Mouse (Mus musculus) G1E-ER4 (cell line): ENCODE results near the gene Usp21. TPM values are rescaled to one million over a fixed set of nuclear protein-coding genes. Genes with fewer than 3 reads are reported as not detected.

Experiments used
- GATA1 ChIP-seq: IDR thresholded peaks from one replicate; pipeline ENCODE4 v1.8.0; 2012; ENCODE audit warnings: low read length, inconsistent platforms
- polyA plus RNA-seq: library from polyadenylated mRNA; stranded (reverse); fragments of >175 nt; gene quantifications from 2 replicates; pipeline ENCODE4 v1.2.3, GENCODE M21; 2012

Usp21 gene
- 49.8 and 54.4 TPM in 2 replicates for polyA plus RNA-seq

DNA sequence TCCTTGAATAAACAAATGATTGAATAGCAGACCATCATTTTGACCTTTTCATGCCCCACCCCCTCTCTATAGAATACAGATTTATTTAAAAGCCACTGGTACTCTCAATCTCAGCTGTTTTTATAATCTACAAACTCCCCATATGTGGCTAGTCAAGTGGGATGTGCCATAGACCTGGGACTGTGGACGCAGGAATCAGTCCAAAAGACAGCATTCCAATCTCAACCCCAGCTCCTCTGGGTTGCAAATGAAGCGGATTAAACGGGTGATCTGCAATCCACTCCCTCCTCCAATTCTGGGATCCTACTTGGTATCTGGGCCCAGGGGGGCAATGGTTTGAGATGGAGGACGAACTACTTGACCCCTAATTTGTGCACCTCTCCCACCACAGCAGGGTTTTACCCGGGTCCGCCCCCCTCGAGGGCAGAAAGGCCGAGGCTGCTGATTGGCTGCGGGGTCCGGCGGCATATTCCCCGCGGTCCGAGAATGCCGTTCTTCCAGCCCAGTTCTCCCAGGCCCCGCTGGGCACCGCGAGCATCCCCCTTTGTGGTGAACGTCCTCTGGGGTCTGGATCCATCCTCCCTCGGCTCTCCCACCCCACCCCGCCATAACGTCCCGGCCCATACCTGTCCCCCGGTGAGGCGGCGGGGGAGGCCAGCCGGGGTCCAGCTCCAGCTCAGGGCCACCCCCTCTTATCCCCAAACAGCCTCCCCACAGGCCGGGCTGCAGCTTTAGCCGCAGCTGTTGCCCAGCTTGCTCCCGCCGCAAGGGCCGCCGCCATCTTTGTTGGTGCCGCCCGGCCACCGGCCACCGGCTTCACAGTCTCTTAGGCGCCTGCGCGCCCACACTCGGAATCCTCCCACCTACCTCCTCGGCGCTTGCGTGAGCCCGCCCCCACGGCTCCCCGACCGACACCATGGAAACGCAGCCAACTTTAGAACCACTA, at the start of gene Usp21:
Gene Usp21 (minus strand): TSS at position 856 of the 946 bp plus-strand sequence.
- TF ChIP-seq GATA1 = no peak

DNA sequence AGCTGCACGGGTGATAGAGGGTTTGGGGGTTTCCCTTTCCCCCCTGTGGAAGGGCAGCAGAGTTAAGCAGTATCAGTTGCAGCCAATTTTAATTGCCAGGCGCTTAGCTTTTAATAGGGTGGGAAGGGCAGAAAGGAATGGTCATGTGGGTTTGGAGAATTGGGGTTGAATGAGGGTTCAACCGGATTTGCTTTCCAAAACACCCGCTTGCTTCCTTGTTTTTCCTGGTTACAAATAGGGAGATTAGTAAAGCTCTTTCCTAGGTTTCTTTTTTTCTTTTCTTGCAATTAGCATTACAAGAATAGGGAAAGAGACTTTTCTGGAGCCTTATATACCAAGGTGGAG, 42.4 kb upstream of the Usp21 start:
- no peak for TF ChIP-seq GATA1

DNA sequence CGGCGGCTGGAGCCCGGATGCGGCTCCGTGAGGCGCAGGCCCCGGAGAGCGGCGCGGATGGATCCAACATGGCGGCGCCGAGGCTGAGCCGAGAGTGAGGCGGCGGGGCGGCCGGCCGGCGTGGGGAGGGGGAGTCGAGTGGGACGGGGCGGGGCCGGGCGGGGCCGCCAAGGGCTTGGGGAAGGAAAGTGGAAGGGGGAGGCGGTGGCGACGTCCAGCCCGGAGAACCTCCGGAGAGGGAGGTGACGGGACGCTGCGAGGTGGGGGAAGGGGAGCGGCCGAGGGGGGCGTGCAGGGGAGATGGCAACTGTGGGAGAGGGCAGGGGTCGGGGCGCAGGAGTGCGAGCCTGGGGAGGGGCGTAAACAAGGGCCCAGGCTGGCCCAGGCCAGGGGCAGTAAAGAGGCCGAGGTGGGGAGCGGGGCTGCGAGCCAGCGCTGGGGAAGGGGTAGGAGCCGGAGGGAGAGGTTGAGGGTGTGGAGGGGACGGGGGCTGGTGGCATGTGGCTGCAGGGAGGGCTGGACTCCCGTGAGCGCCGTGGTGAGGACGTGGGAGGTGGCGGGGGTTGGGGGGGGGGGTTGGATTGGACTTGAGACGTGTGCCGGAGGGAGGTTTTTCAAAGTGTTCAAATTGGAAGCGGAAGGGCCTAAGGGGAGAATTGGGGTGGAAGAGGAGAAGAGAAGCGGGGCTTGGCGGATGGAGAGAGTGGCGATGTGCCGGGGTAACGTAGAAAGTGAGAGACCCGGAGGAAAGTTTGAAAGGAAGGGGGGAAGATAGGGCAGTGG, 41.8 kb upstream of the Usp21 start:
- TF ChIP-seq GATA1 = no peak

DNA sequence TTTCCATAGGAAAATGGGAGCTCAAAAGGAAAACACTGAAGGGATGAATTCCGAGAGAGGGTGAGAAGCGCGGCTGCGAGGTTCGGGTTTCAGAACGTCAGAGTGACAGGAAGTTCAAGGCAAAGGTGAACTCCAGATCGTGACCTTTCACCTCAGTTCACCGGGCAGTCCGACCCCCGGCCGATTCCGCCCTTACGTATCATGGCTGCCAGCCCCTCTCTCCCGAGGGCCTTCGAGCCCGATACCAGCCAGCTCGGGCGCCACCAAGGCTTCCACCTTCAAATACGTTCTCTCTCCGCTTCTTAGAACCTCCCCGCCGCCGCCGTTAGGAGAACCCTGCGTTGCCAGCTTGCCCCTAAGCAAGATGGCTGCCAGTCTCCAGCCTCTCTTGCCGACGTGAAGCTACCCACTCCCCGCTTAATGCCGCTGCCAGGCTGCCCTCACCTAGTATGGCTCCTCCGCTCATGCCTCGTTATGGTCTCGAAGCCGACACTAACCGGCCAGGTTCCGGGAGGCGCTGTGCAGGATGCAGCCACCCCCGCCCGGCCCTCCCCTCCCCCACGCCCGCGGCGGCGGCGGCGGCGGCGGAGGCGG, 41.1 kb upstream of the Usp21 start, which contains the start of gene Dedd:
Gene Dedd (plus strand): TSS at position 307 of the 594 bp plus-strand sequence.
- TF ChIP-seq GATA1 = no peak

DNA sequence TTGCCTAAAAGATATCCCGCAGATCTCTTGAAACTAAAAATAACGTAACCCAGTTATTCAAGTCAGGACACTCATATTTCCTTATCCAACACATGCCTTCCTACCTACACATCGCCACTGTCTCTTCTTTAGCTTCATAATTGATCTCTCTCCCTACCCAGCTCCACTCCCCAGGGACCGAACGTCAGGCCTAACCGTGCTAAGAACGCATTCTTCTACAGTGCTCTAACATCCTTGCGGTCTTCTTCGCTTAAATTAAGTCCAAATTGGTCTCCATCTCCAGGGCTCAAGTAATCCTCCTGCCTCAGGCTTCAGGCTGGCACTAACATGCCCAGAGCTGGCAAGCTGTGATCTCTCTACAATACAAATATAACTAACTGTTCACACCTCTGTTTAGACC, 40.5 kb upstream of the Usp21 start:
- TF ChIP-seq GATA1 = no peak

DNA sequence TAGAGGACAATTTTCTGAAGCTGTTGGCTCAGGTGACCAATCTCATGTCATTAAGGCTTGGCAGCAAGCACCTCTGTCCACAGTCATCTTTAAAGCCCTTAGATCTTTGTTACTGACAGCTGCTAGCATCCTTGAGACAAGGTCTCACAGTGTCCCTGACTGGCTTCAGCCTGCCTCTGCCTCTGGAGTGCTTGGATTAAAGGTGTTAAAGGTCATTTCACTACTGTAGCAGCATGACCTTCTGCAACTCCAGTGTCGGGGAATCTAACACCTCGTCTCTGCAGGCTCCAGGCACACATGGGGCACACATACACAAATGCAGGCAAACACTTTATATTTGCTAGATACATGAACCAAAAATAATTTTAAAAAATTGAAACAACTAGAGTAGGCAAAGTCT, 37.8 kb upstream of the Usp21 start:
- no peak for TF ChIP-seq GATA1

DNA sequence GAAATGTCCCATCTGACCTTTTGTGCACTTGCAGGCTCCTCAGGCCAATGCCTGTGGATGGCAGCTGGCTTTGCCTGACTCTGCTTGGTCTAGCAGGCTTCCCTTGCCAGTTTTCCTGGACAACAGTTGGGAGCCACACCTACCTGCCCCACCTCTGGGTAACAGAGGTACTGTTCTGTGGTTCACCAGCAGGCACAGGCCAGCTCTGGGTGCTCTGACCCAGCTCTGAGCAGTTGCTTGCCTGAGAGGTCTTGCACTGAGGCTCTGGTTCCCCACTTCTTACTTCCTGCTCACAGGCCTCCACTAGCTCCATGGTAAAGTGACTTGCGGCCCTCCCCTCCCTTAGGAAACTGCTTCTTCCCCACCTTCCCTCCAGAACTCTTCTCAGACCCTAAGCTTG, 34.2 kb upstream of the Usp21 start:
- TF ChIP-seq GATA1 = no peak

DNA sequence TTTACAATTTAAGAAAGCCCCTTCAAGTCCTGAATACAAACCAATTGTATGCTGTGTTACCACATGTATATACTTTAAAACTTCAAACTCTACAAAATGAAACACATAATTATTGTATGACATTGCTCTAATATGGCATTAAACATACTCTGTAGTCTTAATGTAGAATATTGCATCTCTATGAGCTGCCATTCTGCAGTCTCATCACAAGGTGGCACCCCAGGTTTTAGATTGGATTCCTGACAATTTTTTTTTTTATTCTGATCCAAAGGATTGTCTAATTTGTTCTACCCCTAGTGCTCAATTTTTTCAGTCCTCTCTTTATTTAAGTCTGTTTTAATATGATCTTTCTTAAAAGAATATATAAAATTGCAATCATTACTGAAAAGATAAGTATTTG, 33.6 kb upstream of the Usp21 start:
- TF ChIP-seq GATA1 = no peak

DNA sequence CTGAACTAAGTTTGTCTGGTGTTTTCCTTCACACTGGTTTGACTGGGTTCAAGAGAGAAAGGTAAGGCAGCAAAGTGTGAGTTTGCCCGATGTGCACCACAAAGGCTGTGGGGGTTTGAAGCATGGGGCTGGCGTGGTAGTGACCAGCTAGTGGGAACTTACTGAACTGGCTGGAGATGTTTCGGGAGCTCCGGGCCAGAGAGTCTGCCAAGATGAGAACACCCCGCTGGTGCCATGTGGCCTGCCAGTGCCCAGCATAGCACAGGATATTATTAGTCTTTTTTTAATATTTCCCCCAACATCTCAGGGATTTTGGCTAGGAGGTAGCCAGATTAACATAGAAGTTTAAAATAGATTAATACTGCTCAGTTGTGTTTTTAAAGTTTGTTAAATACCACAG, 32.4 kb upstream of the Usp21 start:
- no peak for TF ChIP-seq GATA1

DNA sequence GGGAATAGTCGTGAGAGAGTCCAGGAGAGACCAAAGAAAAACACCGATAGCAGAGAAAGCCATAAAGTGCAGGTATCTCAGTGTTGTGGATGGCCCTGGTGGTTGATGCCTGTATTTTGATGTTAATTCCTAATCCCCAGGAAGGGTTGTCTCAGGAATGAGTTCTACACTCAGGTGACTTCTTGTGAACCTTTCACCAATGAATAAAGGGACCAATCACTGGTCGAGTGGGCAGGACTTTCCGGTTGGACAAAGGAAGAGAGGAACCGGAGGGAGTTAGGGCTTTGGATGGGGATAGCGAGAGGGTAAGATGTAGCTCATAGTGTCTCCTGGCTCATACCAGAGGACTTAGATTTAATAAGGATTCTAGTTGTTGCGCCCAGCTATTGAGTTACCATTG, 32.0 kb upstream of the Usp21 start:
- no peak for TF ChIP-seq GATA1

DNA sequence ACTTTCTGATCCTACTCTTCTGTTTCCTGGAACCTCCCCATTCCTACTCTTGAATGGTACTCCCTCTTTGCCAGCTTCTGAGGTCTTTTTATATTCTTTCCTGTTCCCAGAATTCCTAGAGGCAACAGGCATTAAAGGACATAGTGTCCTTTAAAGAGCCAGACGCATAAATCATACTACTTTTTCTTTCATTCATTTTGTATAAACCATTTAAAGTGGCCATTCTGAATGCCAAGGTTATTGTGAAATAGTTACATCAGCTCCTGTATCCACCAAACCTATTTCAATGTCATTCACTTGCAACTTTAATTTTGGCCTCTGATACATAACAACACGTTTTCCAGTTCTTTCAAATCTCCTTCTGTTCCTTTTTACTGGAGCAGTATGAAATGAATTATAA, 21.5 kb upstream of the Usp21 start:
- TF ChIP-seq GATA1 = no peak

DNA sequence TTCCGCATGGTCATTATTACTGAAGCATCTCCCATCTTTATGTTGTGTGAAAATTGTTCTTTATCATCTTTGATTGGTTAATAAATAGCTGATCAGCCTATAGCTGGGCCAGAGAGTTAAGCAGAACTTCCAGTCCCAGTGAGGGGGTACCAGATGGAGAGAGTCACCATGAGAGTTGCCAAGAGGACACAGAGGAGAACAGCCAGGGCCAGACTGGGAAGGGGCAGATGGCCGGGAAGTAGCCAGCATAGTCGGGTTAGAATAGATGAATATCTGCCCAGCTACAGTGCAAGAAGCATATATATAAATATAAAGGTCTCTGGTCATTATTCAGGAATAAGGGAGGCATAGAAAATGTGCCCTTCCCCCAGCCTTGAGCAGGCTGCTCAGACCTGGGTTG, 10.4 kb upstream of the Usp21 start:
- no peak for TF ChIP-seq GATA1

DNA sequence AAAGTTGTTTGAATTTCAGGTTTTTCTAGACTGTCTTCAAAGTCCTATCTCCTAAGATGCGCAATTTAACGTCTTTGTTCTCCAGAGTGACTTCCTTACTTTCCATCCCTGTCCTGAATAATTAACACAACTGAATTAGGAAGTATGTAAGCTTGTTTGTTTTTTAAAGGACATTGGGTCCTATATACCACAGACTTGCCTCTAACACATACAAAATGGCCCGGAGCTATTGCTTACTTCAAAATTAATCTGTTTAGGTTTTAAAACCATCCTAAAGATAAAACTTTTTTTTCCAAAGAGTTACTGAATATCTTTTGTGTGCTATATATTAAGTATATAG, 7.2 kb upstream of the Usp21 start:
- no peak for TF ChIP-seq GATA1

DNA sequence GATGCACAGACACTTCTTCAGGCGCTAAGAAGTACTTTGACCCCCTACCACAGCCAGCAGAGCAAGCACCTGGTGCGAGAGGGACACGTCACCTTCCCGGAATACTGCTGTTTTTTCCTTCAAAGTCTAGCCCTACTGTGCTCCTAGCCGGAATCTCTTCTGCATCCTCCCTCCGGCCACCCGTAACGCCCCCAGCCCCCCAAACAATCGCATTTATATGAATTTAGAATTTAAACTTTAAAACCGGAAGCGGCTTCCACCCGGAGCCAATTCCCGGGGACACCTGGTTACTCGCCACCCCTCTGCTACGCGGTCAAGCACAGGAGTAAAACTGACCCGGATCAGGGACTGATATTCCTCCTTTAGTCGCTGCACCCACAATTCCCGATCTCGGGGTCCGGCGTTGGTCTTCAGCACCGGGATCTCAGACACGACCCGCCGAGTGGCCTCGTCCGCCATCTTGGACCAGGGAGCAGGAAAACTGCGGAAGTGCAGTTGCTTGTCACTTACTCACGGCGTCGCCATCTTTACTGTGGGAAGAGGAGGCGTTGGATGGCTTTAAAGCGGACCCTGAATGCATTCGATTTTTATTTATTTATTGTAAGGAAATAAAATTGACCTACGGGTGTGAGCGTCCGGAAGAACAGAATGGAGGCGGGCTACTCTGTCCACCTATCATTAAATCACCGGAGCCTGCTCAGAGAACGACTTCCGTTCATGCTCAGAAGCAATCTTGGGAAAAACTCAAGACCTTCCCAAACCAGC, 6.7 kb upstream of the Usp21 start, which contains the start of gene Ufc1:
Gene Ufc1 (minus strand): TSS at position 727 of the 765 bp plus-strand sequence.
- TF ChIP-seq GATA1 = no peak

DNA sequence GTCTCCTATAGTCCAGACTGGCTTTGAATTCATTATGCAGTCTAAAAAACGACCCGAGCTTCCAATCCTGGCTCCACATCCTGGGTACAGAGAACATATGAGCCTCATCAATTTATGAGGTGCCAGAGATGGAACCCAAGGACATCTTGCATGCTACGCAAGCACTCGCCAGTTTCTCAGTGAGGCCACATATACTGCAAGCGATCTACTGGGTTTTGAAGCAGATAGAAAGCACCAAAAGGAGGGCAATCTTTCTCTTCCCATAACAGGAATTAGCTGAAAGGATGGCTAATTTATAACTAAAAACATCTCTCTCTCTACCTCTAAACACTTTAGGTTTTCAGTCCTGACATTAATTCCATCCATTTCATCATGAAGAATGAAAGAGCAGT, 6.1 kb upstream of the Usp21 start:
- TF ChIP-seq GATA1 = no peak

DNA sequence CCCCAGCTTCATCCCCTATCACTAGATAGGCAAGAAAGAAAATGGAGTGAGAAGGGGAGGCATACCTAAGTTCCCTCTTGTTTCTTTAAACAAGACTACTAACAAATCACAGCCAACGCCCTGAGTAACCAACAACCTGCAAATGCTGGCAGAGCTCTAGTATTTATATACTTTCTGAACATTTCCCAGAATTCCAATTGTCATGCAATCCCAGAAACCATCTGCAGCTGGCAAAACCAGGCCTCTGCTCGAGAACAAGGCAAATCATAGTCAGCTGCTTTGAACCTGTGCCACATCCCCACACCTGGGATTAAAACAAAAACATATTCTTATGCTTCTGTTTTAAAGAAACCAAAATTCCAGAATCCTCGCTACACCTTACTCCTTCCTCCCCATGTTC, 5.6 kb upstream of the Usp21 start:
- no peak for TF ChIP-seq GATA1

DNA sequence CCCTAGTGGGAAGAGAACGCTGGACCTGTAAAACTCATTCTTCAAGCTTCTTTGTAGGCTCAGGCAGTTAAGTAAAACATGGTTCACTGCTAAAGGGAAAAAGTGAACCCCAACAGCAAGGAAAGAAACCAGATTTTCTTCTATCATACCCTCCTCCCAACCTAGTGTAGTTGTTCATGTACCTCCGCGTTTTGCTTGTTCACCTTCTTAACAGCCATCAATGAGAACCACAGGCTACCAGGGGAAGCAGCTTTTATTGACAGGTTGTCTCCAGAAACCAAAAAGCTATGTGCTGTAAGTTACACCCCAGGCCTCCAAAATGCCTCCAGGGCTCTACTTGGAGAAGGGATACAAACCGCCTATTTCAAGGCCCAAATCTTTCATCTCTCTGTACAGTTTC, 537 bp upstream of the Usp21 start:
- no peak for TF ChIP-seq GATA1
